Mouse (Mus musculus) limb, embryonic 13.5 days (tissue): ENCODE measurements around the gene Traf4. TPM values are rescaled to one million over a fixed set of nuclear protein-coding genes. Genes with fewer than 3 reads are reported as not detected.

Experiments
- ATAC-seq: fragments of 200-750 bp; cut with Nextera tagmentation; 2 replicates; pipeline ENCODE4 v1.8.0; 2017; ENCODE audit warnings: low read depth, moderate number of reproducible peaks, moderate TSS enrichment; ENCODE audit not compliant: low FRiP score
- H3K27ac ChIP-seq: fragments of 300-500 bp; sonication (generic); 2 replicates; pipeline ENCODE4 v1.5.1; 2015; ENCODE audit warnings: inconsistent platforms, mild to moderate bottlenecking, moderate library complexity
- H3K27me3 ChIP-seq: fragments of 300-500 bp; sonication (generic); 2 replicates; pipeline ENCODE4 v1.6.1; 2015; ENCODE audit warnings: mild to moderate bottlenecking, inconsistent platforms
- H3K36me3 ChIP-seq: fragments of 300-500 bp; sonication (generic); 2 replicates; pipeline ENCODE4 v1.6.1; 2015; ENCODE audit warnings: inconsistent platforms, mild to moderate bottlenecking, moderate library complexity
- H3K4me1 ChIP-seq: fragments of 300-500 bp; sonication (generic); 2 replicates; pipeline ENCODE4 v1.6.1; 2015; ENCODE audit warnings: inconsistent platforms
- H3K4me2 ChIP-seq: fragments of 300-500 bp; sonication (generic); replicated peaks from 2 replicates; pipeline ENCODE4 v1.6.1; 2015; ENCODE audit warnings: inconsistent platforms, mild to moderate bottlenecking, moderate library complexity
- H3K4me3 ChIP-seq: fragments of 300-500 bp; sonication (generic); 2 replicates; pipeline ENCODE4 v1.5.1; 2015; ENCODE audit warnings: moderate library complexity, mild to moderate bottlenecking, inconsistent platforms
- H3K9ac ChIP-seq: fragments of 300-500 bp; sonication (generic); 2 replicates; pipeline ENCODE4 v1.6.1; 2015; ENCODE audit warnings: mild to moderate bottlenecking, inconsistent platforms
- H3K9me3 ChIP-seq: fragments of 300-500 bp; sonication (generic); 2 replicates; pipeline ENCODE4 v1.6.1; 2016; ENCODE audit warnings: inconsistent platforms
- WGBS: fragments of 180-500 bp; shearing (Covaris S2); methylation state at CpG from one replicate; pipeline ENCODE4 v1.1.7; 2015; 5-methylcytosine and 5-hydroxymethylcytosine counted together
- polyA plus RNA-seq: library from polyadenylated mRNA; unstranded; fragments of >200 nt; fragmentation: Nextera tagmentation; extraction: Ambion mirVana; gene quantifications from 2 replicates; pipeline ENCODE4 v1.2.1, GENCODE M21; 2015

The Traf4 gene
- polyA plus RNA-seq, 1 experiment from 2014 or later, result 108 TPM

GRCm38 (mm10) chr11:78172034-78172747 is 6.8 kb upstream of the Traf4 start:
- Histone ChIP-seq H3K27ac (no peak overlapping the region), H3K36me3 (peaks cover 25% of the 10 kb centered on the region), H3K4me2 (no peak overlapping the region), H3K9ac (no peak overlapping the region), H3K4me3 (no peak overlapping the region), H3K9me3 (no peaks in the 10 kb centered on the region), H3K27me3 (no peaks in the 10 kb centered on the region), H3K4me1 (peaks cover 16% of the 10 kb centered on the region)
- 79% methylated on average over 16 of the region's 16 CpGs for WGBS
- ATAC-seq, result no peak

DNA sequence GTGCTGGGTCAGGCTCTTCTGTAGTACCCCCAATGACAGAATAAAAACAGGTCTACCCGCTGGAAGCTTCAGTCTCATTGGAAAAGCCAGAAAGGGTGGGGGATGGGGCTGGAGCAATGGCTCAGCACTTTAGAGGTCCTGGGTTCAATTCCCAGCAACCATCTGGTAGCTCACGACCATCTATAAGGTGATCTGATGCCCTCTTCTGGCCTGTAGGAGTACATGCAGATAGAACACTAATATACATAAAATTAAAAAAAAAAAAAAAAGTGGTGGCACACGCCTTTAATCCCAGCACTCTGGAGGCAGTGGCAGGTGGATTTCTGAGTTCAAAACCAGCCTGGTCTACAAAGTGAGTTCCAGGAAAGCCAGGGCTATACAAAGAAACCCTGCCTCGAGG is 5.9 kb upstream of the Traf4 start:
- H3K27me3 ChIP-seq, result no peaks in the 10 kb centered on the region
- WGBS, result 83% methylated on average over 4 of the region's 4 CpGs
- no peak for ATAC-seq
- H3K9me3 ChIP-seq, result no peaks in the 10 kb centered on the region
- peaks cover 25% of the 10 kb centered on the region for H3K36me3 ChIP-seq
- no peak overlapping the region for H3K4me3 ChIP-seq
- no peak overlapping the region for H3K9ac ChIP-seq
- no peak overlapping the region for H3K27ac ChIP-seq
- H3K4me2 ChIP-seq, result no peak overlapping the region
- H3K4me1 ChIP-seq, result peaks cover 18% of the 10 kb centered on the region

DNA sequence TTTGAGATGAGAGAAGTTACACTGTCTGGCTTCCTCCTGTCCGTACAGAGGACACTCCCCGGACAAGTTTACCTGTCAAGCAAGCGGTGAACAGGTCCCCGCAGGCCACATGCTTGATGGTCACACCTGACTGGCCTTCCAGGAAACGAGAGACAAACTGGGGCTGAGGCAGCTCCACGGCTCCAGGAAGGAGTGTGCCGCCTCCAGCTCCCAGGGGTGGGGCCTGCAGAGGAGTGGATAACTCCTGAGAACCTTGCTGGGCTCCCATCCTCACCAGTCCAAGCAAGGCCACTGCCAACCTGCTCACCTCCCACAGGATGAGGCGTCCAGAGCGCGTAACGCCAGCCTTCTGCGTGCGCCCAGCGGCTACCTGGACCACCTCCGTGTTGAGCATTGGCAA is 4.9 kb upstream of the Traf4 start:
- Histone ChIP-seq H3K9me3 (no peaks in the 10 kb centered on the region), H3K9ac (no peak overlapping the region), H3K27ac (no peak overlapping the region), H3K4me1 (peaks cover 22% of the 10 kb centered on the region), H3K4me3 (no peak overlapping the region), H3K4me2 (no peak overlapping the region), H3K27me3 (no peaks in the 10 kb centered on the region), H3K36me3 (peaks cover 25% of the 10 kb centered on the region)
- ATAC-seq, result no peak
- 92% methylated on average over 15 of the region's 15 CpGs for WGBS

DNA sequence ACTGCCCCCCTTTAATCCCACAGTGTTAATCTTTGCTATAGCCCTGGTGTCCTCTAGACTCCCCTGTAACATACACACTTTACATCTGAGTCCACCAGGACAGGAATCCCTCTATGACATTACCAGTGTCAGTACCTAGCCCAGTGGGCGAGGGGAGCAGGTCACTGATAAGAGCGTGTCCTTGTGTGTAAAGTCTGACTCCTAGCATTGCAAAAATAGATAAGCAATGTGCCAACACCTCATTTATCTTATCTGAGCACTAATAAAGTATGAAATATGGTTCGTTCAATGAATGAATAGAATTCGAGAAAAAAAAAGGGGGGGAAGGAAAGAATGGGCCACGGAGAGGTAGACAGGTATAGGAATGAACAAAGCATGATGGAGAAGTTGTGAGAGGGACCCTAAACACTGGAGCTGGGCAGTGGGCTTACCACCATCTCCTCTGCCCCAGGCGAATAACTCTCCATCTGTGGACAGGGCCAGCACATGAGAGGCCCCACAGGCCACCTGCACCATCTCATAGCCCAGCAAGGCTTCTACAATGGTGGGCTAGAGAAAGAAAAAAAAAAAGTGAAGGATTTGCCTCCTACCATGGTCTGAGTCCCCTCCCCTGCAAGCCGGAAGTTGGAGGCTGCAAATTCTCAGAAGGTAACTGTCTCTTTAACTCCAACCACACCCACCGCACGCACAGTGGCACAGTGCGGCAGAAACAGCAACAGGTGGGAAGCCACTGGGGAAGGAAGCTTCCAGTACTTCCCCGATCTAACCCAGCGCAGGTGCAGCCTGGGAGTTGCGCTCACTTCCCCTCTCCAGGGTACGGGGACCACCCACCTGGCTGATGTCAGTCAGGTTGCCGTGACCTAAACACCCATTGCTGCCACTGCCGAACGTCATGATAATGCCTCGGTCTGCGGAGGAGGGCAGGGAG is 3.4 kb upstream of the Traf4 start:
- no peak overlapping the region for H3K9ac ChIP-seq
- no peak overlapping the region for H3K4me2 ChIP-seq
- no peak overlapping the region for H3K27ac ChIP-seq
- WGBS, result 58% methylated on average over 19 of the region's 19 CpGs
- H3K27me3 ChIP-seq, result no peaks in the 10 kb centered on the region
- no peak overlapping the region for H3K4me3 ChIP-seq
- no peaks in the 10 kb centered on the region for H3K9me3 ChIP-seq
- peaks cover 25% of the 10 kb centered on the region for H3K36me3 ChIP-seq
- H3K4me1 ChIP-seq, result peaks cover 13% of the 10 kb centered on the region
- ATAC-seq, result no peak

GRCm38 (mm10) chr11:78167257-78167959 is 2.0 kb upstream of the Traf4 start:
- ATAC-seq, result no peak
- H3K27me3 ChIP-seq, result no peaks in the 10 kb centered on the region
- H3K36me3 ChIP-seq, result peaks cover 22% of the 10 kb centered on the region
- no peak overlapping the region for H3K4me2 ChIP-seq
- no peak overlapping the region for H3K4me3 ChIP-seq
- no peaks in the 10 kb centered on the region for H3K9me3 ChIP-seq
- 86% methylated on average over 14 of the region's 14 CpGs for WGBS
- peaks cover 25% of the 10 kb centered on the region for H3K4me1 ChIP-seq
- H3K9ac ChIP-seq, result no peak overlapping the region
- no peak overlapping the region for H3K27ac ChIP-seq

GRCm38 (mm10) chr11:78166640-78167039 is 1.3 kb upstream of the Traf4 start:
- no peak for ATAC-seq

GRCm38 (mm10) chr11:78166161-78166560 is 772 bp upstream of the Traf4 start:
- no peak for ATAC-seq
- H3K9me3 ChIP-seq, result no peaks in the 10 kb centered on the region
- H3K9ac ChIP-seq, result peak overlapping the region; percentile 99
- H3K27me3 ChIP-seq, result no peaks in the 10 kb centered on the region
- H3K4me3 ChIP-seq, result peak overlapping the region; percentile 100
- peaks cover 25% of the 10 kb centered on the region for H3K36me3 ChIP-seq
- H3K4me1 ChIP-seq, result peaks cover 36% of the 10 kb centered on the region
- 38% methylated on average over 4 of the region's 4 CpGs for WGBS
- H3K27ac ChIP-seq, result peak overlapping the region; percentile 87
- H3K4me2 ChIP-seq, result peak overlapping the region; percentile 91

More at GRCm38 (mm10) chr11:78166640-78167039, 1.3 kb upstream of the Traf4 start:
- H3K4me1 ChIP-seq, result peaks cover 33% of the 10 kb centered on the region
- no peaks in the 10 kb centered on the region for H3K27me3 ChIP-seq
- WGBS, result 68% methylated on average over 6 of the region's 6 CpGs
- peak overlapping the region; percentile 91 for H3K4me2 ChIP-seq
- H3K9ac ChIP-seq, result no peak overlapping the region
- H3K4me3 ChIP-seq, result no peak overlapping the region
- H3K9me3 ChIP-seq, result no peaks in the 10 kb centered on the region
- H3K27ac ChIP-seq, result no peak overlapping the region
- peaks cover 22% of the 10 kb centered on the region for H3K36me3 ChIP-seq

DNA sequence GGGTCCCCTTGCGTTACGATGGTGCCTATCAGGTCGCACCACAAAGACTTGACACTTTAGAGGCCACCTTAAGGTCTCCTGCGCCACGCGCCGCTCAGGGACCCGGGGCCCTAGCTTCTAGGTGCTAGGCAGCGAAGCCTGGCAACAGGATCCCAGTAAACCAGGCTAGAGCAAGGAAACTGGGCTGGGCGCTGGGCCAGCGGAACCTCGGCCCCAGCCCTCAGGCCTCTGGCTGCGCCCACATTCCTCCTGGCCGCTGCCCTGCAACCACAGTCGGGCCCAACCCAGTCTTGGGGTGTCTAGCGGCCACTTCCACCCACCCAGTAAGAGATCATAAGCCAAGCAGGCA is 346 bp upstream of the Traf4 start:
- Histone ChIP-seq H3K4me3 (peak overlapping the region; percentile 100), H3K27ac (peak overlapping the region; percentile 87), H3K36me3 (peaks cover 25% of the 10 kb centered on the region), H3K9me3 (no peaks in the 10 kb centered on the region), H3K4me1 (peaks cover 41% of the 10 kb centered on the region), H3K4me2 (peak overlapping the region; percentile 91), H3K9ac (peak overlapping the region; percentile 99), H3K27me3 (no peaks in the 10 kb centered on the region)
- WGBS, result 5% methylated on average over 16 of the region's 16 CpGs
- ATAC-seq, result peak; percentile 20

- peak overlapping the region; percentile 99 for H3K9ac ChIP-seq
- ATAC-seq, result no peak
- H3K4me3 ChIP-seq, result peak overlapping the region; percentile 100
- 0% methylated on average over 14 of the region's 14 CpGs for WGBS
- H3K4me1 ChIP-seq, result peaks cover 49% of the 10 kb centered on the region
- no peaks in the 10 kb centered on the region for H3K9me3 ChIP-seq
- peak overlapping the region; percentile 100 for H3K27ac ChIP-seq
- peaks cover 37% of the 10 kb centered on the region for H3K36me3 ChIP-seq
- H3K4me2 ChIP-seq, result peak overlapping the region; percentile 91
- no peaks in the 10 kb centered on the region for H3K27me3 ChIP-seq
Measured at GRCm38 (mm10) chr11:78164604-78164923, 825 bp downstream of the Traf4 start.

DNA sequence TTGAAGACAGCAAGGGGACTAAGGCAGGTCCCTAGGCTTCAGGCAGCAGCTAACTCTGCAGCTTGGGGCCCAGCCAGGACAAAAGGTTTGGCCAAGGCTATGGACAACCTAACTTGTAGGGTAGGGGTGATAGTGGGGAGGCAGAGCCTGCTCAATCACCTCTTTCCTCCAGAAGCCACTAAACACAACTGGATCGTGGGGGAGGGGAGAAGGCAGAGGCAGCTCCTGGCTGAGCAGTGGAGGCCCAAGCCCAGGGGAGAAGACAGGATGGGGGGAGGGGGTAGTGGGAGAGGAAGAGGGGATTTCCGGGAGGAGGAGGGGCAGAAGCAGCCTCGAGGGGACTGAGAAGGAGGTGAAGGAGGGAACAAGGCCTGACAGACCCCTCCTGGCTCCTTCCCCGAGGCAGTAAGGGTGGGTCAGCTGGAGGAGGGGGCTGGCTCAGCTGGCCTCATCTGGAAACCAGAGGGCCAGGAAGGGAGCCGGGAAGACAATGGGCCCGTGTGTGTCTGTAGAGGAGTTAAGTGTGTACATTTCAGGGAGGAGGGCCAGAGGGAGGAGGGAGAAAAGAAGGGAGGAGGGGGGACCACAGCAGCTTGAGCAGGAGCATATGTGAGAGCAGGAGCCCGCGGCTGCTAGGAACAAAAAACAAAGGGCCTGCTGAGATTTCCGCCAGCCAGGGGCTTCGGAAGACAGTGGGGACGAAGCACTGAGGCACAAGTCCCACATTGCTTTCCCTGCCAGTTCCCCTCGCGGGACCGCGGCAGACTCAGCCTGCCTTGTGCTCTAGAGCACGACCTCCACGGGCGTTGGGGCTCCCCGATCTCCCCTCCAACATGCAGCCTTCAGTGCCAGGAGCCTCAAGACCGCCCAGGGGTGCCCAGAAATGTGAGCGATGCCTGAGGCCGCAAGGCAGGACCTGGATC is 1.4 kb downstream of the Traf4 start:
- Histone ChIP-seq H3K27ac (peak overlapping the region; percentile 100), H3K36me3 (peaks cover 43% of the 10 kb centered on the region), H3K9me3 (no peaks in the 10 kb centered on the region), H3K4me2 (peak overlapping the region; percentile 91), H3K4me1 (peaks cover 54% of the 10 kb centered on the region), H3K4me3 (peak overlapping the region; percentile 100), H3K27me3 (no peaks in the 10 kb centered on the region), H3K9ac (peak overlapping the region; percentile 99)
- peak; percentile 65 for ATAC-seq
- 0% methylated on average over 22 of the region's 22 CpGs for WGBS

- Histone ChIP-seq H3K27me3 (no peaks in the 10 kb centered on the region), H3K4me3 (peak overlapping the region; percentile 100), H3K36me3 (peaks cover 51% of the 10 kb centered on the region), H3K9ac (peak overlapping the region; percentile 99), H3K4me1 (peaks cover 59% of the 10 kb centered on the region), H3K9me3 (no peaks in the 10 kb centered on the region), H3K4me2 (peak overlapping the region; percentile 91), H3K27ac (peak overlapping the region; percentile 100)
- 51% methylated on average over 2 of the region's 2 CpGs for WGBS
- ATAC-seq, result no peak
Measured at GRCm38 (mm10) chr11:78163045-78163444, 2.3 kb downstream of the Traf4 start.
